Mouse (Mus musculus) forebrain, embryonic 13.5 days (tissue): ENCODE data around the gene Urb2. TPM values are rescaled to one million over a fixed set of nuclear protein-coding genes. Genes with fewer than 3 reads are reported as not detected.
A peak's percentile ranks its signal among the peaks of the same experiment; 100 is the strongest.
"Not testable (repeated sequence)": the region's sequence is repeated elsewhere in the genome, so short reads cannot be mapped to it uniquely, and the experiment has no call there.

ENCODE experiments used
- ATAC-seq: fragments of 200-750 bp; cut with Nextera tagmentation; 2 replicates; pipeline ENCODE4 v1.8.0; 2017
- H3K27ac ChIP-seq: fragments of 300-500 bp; sonication (generic); 2 replicates; pipeline ENCODE4 v1.5.1; 2015; ENCODE audit warnings: inconsistent platforms, mild to moderate bottlenecking, moderate library complexity
- H3K27me3 ChIP-seq: fragments of 300-500 bp; sonication (generic); 2 replicates; pipeline ENCODE4 v1.6.1; 2015; ENCODE audit warnings: mild to moderate bottlenecking, inconsistent platforms
- H3K36me3 ChIP-seq: fragments of 300-500 bp; sonication (generic); 2 replicates; pipeline ENCODE4 v1.6.1; 2015; ENCODE audit warnings: mild to moderate bottlenecking, inconsistent platforms; ENCODE audit not compliant: poor library complexity, severe bottlenecking
- H3K4me1 ChIP-seq: fragments of 300-500 bp; sonication (generic); 2 replicates; pipeline ENCODE4 v1.6.1; 2015; ENCODE audit warnings: inconsistent platforms
- H3K4me2 ChIP-seq: fragments of 300-500 bp; sonication (generic); 2 replicates; pipeline ENCODE4 v1.6.1; 2015; ENCODE audit warnings: inconsistent platforms, mild to moderate bottlenecking, moderate library complexity
- H3K4me3 ChIP-seq: fragments of 300-500 bp; sonication (generic); 2 replicates; pipeline ENCODE4 v1.5.1; 2015; ENCODE audit warnings: mild to moderate bottlenecking, inconsistent platforms
- H3K9ac ChIP-seq: fragments of 300-500 bp; sonication (generic); 2 replicates; pipeline ENCODE4 v1.6.1; 2015; ENCODE audit warnings: mild to moderate bottlenecking, inconsistent platforms
- H3K9me3 ChIP-seq: fragments of 300-500 bp; sonication (generic); replicated peaks from 2 replicates; pipeline ENCODE4 v1.6.1; 2016; ENCODE audit warnings: inconsistent platforms
- whole genome bisulfite sequencing: fragments of 180-500 bp; shearing (Covaris S2); methylation state at CpG from one replicate; pipeline ENCODE4 v1.1.7; 2015; 5-methylcytosine and 5-hydroxymethylcytosine counted together
- polyA plus RNA-seq: library from polyadenylated mRNA; unstranded; fragments of >200 nt; fragmentation: Nextera tagmentation; extraction: Ambion mirVana; gene quantifications from 2 replicates; pipeline ENCODE4 v1.2.1, GENCODE M21; 2015

The Urb2 gene
- polyA plus RNA-seq, 1 experiment from 2014 or later: 3.2 TPM

DNA sequence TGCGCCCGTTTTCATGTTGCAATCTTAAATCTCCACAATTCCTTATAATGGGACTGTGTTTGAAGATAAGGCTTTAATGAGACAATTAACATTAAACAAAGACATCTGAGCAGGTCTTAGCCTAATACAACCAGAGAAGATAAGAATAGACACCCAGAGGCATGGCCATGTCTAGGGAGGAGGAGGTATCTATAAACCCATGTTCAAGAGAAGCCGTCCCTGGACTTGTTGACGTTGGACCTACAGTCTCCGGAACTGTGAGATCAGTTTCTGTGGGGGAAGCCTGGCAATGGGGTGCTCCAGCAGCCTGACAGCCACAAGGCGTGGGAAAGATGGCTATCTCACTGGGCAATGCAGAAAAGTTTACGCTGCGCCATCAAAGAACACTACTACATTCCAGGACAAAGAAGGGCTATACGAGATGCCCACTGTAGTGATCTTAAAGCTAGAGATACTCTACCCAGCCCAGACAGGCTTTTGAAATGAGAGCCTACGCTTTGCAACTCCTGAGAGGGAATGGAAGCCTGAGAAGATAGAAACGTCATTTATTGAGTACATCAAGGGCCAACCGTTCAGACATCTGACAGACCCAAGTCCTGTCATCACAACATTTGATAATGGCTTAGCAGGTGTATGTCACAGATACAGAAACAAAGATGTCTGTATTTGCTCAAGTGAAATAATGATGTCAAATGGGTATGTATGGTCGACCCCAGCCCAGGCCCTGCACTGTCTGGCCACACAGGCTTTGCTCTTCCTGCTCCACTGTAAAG lies 30.8 kb upstream of the Urb2 start:
- no peaks in the 10 kb centered on the region for H3K4me1 ChIP-seq
- H3K36me3 ChIP-seq: peaks cover 10% of the 10 kb centered on the region
- no peak overlapping the region for H3K4me2 ChIP-seq
- no peak overlapping the region for H3K4me3 ChIP-seq
- H3K9ac ChIP-seq: no peak overlapping the region
- H3K9me3 ChIP-seq: no peaks in the 10 kb centered on the region
- ATAC-seq: no peak
- H3K27ac ChIP-seq: no peak overlapping the region
- WGBS: 90% methylated on average over 13 of the region's 13 CpGs
- H3K27me3 ChIP-seq: no peaks in the 10 kb centered on the region

DNA sequence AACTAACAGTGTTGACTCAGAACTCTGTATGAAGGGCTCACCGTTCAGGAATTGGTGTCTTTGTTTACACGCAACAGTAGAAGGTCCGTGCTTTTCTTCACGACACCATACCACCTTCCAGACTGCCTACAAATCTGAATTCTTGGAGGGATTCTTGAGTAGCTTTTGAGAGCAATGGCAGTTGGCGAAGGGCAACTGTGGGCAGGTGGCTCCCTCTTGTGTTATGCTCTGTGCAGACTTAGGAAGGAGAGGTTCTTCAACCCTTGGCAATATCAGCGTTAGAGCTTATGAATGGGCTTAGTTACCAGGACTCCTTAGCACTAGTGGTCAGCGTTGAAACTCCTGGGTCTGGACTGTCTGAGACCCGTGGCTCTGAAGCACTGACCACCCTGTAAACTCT lies 28.7 kb upstream of the Urb2 start:
- Histone ChIP-seq H3K9me3 (no peaks in the 10 kb centered on the region), H3K4me1 (no peaks in the 10 kb centered on the region), H3K27ac (no peak overlapping the region), H3K27me3 (no peaks in the 10 kb centered on the region), H3K9ac (no peak overlapping the region), H3K4me3 (no peak overlapping the region), H3K4me2 (no peak overlapping the region), H3K36me3 (peaks cover 28% of the 10 kb centered on the region)
- 83% methylated on average over 8 of the region's 8 CpGs for WGBS
- ATAC-seq: no peak

DNA sequence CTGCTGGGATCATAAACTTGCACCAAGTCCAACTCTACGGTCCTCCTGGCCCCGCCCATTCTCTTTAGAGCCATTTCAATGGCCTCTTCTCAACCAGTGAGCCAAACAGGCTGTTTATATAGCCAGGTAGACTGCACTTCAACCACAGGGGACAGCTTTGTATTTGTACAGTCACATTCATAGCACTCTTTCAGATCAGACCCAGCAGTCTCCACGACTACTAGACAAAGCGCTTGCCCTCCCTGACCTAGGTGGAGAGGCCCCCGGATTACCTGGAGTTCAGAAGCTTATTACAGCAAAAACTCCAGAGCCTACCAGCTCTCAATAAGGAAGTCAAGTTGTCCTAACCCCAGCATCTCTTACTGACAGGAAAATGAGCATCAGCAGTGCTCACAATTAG lies 27.7 kb upstream of the Urb2 start:
- Histone ChIP-seq H3K9me3 (no peaks in the 10 kb centered on the region), H3K27me3 (no peaks in the 10 kb centered on the region), H3K4me2 (no peak overlapping the region), H3K4me3 (no peak overlapping the region), H3K27ac (no peak overlapping the region), H3K9ac (no peak overlapping the region), H3K4me1 (no peaks in the 10 kb centered on the region), H3K36me3 (peaks cover 37% of the 10 kb centered on the region)
- 95% methylated on average over 5 of the region's 5 CpGs for WGBS
- ATAC-seq: no peak

DNA sequence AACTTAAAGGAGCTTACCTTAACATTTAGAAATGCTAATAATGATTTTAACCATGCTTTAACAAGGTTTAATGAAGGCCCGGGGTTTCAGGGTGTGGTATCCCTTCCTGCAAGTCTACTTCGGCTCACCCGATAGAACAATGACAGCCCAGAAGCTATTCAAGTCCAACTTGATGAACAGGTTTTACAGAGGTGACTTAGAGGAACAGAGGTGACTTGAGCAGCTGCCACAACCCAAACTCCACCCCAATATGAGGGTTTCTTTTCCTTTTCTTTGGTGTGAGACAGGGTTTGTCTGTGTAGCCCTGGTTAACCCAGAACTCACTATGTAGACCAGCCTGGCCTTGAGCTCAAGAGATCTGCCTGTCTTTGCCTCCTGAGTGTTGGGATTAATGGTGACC lies 27.3 kb upstream of the Urb2 start:
- ATAC-seq: no peak
- H3K4me3 ChIP-seq: no peak overlapping the region
- no peak overlapping the region for H3K4me2 ChIP-seq
- H3K9me3 ChIP-seq: no peaks in the 10 kb centered on the region
- H3K4me1 ChIP-seq: no peaks in the 10 kb centered on the region
- no peaks in the 10 kb centered on the region for H3K27me3 ChIP-seq
- H3K36me3 ChIP-seq: peaks cover 39% of the 10 kb centered on the region
- no peak overlapping the region for H3K9ac ChIP-seq
- WGBS: 88% methylated on average over 3 of the region's 3 CpGs
- H3K27ac ChIP-seq: no peak overlapping the region

DNA sequence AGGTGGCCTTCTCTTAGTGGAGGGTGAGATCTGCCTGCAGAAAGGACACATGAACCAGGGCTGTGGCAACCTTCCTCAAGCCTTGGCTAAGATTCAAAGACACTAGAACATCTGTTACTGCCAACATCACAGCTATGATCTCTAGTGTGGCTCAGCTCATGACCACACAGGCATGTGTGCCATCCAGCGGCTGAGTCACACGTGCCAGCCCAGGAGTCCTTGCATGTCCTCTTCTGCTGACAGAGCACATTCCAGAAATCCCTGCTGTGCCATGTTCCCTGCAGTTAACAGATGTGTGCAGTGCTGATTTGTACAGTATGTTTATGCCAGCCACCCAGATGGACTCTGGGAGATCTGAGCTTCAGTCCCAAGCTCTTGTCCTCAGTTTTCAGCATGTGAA lies 21.7 kb upstream of the Urb2 start:
- H3K27ac ChIP-seq: no peak overlapping the region
- no peak overlapping the region for H3K4me3 ChIP-seq
- H3K4me2 ChIP-seq: no peak overlapping the region
- 97% methylated on average over 2 of the region's 2 CpGs for WGBS
- peaks cover 78% of the 10 kb centered on the region for H3K36me3 ChIP-seq
- no peaks in the 10 kb centered on the region for H3K9me3 ChIP-seq
- no peaks in the 10 kb centered on the region for H3K27me3 ChIP-seq
- H3K4me1 ChIP-seq: no peaks in the 10 kb centered on the region
- no peak for ATAC-seq
- no peak overlapping the region for H3K9ac ChIP-seq

DNA sequence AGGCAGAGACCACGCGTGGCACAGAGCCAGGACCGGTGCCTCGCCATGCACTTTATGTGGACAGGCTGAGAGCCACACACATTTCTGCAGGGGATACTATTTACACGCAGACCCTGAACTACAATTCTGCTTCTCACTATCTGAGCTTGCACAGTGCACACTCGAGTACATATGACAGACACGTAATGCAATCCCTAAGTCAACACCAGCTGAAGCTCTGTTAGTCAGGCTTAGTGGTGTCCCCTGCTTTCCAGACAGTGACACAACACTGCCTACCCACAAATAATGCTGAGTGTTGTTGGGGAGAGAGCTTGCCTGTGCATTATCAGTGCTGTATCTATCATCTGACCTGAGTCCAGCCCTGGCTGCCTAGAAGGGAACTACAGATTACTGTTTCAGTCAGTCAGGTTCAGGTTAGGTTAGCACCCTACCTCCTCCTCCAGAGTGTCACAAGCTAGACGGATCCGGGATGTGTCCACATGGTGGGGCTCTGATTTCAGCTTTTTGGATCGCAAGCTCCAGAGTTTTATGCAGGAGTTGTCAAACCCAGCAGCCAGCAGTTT lies 18.7 kb upstream of the Urb2 start:
- Histone ChIP-seq H3K27ac (no peak overlapping the region), H3K4me1 (no peaks in the 10 kb centered on the region), H3K9ac (no peak overlapping the region), H3K9me3 (no peaks in the 10 kb centered on the region), H3K4me2 (no peak overlapping the region), H3K4me3 (no peak overlapping the region), H3K27me3 (no peaks in the 10 kb centered on the region), H3K36me3 (peaks cover 87% of the 10 kb centered on the region)
- WGBS: 95% methylated on average over 10 of the region's 10 CpGs
- ATAC-seq: no peak

DNA sequence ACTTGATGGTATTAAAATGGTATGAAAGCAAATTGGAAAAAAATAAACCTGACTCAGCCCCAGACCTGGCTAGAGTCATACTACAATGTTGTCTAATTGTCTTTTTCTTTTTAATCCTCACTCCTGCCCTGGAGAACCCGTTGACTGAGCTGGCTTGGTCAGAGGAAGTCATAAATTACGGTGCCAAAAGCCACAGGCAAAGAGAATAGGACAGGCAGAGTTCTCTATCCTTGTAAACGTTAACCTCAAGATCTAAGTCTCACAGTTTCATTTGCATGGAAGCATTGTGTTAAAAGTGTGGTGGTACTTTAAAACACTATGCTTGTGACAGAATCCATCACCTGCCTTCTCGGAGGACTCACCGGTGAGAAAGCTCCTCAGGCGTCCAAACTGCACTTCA lies 13.5 kb upstream of the Urb2 start:
- Histone ChIP-seq H3K27ac (no peak overlapping the region), H3K4me3 (no peak overlapping the region), H3K9me3 (no peaks in the 10 kb centered on the region), H3K9ac (no peak overlapping the region), H3K4me2 (no peak overlapping the region), H3K36me3 (peaks cover 68% of the 10 kb centered on the region), H3K27me3 (no peaks in the 10 kb centered on the region), H3K4me1 (no peaks in the 10 kb centered on the region)
- ATAC-seq: no peak
- WGBS: 89% methylated on average over 6 of the region's 6 CpGs

DNA sequence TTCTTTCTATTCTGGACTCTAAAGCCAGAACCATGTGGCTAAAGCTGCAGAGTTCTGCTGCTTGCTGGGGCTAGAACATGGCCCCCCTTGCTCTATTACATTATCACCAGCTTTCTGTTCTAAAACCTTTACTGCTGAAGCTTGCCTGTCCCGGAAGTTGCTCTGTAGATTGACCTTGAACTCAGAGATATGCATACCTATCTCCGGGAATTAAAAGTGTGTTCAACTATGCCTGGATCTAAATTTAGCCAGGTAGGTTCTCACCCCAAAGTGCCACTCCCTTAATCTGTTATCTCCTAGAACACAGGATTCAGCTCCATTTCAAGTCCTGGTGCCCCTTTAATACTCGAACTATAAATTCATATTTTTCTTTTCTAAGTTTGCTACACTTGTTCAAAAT lies 9.7 kb upstream of the Urb2 start:
- H3K27me3 ChIP-seq: no peaks in the 10 kb centered on the region
- H3K4me1 ChIP-seq: no peaks in the 10 kb centered on the region
- no peak overlapping the region for H3K9ac ChIP-seq
- H3K4me2 ChIP-seq: no peak overlapping the region
- no peak overlapping the region for H3K4me3 ChIP-seq
- peaks cover 30% of the 10 kb centered on the region for H3K36me3 ChIP-seq
- H3K9me3 ChIP-seq: no peaks in the 10 kb centered on the region
- 86% methylated on average over 3 of the region's 3 CpGs for WGBS
- no peak overlapping the region for H3K27ac ChIP-seq
- no peak for ATAC-seq

DNA sequence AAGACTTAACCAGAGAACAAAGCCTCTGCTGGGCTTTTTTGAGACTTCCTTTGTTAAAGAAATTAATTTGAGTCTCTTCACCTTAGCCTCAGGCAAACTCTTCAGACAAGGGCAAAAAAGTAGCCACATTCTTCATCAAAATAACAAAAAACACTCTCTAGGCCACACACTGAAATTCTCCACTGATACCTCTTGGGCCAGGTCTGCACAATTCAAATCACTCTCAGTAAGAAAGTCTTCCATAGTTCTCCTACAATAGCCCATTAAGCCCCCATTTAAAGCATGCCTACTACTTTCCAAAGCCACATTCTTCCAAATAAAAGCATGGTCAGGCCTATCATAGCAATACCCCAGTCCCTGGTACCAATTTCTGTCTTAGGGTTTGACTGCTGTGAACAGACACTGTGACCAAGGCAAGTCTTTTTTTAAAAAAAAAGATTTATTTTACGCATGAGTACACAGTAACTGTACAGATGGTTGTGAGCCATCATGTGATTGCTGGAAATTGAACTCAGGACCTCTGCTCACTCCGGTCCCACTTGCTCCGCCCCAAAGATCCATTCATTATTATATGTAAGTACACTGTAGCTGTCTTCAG lies 9.2 kb upstream of the Urb2 start:
- H3K27me3 ChIP-seq: no peaks in the 10 kb centered on the region
- H3K9ac ChIP-seq: no peak overlapping the region
- no peaks in the 10 kb centered on the region for H3K9me3 ChIP-seq
- H3K4me1 ChIP-seq: no peaks in the 10 kb centered on the region
- H3K4me2 ChIP-seq: no peak overlapping the region
- no peak for ATAC-seq
- no peak overlapping the region for H3K4me3 ChIP-seq
- peaks cover 25% of the 10 kb centered on the region for H3K36me3 ChIP-seq
- 96% methylated on average over 3 of the region's 3 CpGs for WGBS
- no peak overlapping the region for H3K27ac ChIP-seq

DNA sequence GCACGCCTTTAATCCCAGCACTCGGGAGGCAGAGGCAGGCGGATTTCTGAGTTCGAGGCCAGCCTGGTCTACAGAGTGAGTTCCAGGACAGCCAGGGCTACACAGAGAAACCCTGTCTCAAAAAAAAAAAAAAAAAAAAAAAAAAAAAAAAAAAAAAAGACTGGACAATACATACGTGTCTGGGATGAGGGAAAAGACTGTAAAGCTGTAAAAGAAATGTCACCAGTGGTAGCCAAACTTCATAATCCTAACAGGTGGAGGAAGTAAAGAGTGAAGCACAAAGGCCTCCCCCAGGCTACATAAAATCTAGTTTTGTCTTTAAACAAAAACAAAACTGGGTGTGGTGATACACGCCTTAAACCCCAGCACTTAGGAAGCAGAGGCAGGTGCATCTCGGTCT lies 7.0 kb upstream of the Urb2 start:
- not testable (repeated sequence) for H3K36me3 ChIP-seq, H3K9ac ChIP-seq, H3K4me1 ChIP-seq, H3K4me3 ChIP-seq, H3K9me3 ChIP-seq, ATAC-seq, H3K27ac ChIP-seq, H3K4me2 ChIP-seq, H3K27me3 ChIP-seq
- 91% methylated on average over 7 of the region's 7 CpGs for WGBS

DNA sequence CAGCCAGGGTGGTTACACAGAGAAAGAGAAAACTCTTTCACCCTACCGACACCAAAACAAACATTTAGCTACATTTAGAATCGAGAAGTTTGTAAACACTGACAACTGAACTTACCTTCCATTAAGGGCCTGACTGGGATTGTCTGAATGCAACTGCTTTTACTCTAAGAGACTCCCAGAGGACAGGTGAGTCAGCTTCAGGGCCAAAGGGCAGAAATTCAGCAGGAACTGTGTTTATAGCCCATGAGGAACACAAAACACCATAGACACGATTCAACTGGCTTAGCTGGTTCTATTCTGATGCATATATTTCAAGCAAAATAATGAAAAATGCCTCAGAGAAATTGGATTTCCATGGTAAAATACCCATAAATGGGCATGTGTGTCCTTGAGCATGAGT lies 6.6 kb upstream of the Urb2 start:
- no peak overlapping the region for H3K27ac ChIP-seq
- H3K4me2 ChIP-seq: no peak overlapping the region
- H3K4me1 ChIP-seq: peaks cover 12% of the 10 kb centered on the region
- no peaks in the 10 kb centered on the region for H3K27me3 ChIP-seq
- no peak overlapping the region for H3K9ac ChIP-seq
- no peak for ATAC-seq
- peaks cover under 1% of the 10 kb centered on the region; the same call in 1 of the 2 replicates for H3K36me3 ChIP-seq
- no peak overlapping the region for H3K4me3 ChIP-seq
- no peaks in the 10 kb centered on the region for H3K9me3 ChIP-seq
- WGBS: 90% methylated on average over 3 of the region's 3 CpGs

DNA sequence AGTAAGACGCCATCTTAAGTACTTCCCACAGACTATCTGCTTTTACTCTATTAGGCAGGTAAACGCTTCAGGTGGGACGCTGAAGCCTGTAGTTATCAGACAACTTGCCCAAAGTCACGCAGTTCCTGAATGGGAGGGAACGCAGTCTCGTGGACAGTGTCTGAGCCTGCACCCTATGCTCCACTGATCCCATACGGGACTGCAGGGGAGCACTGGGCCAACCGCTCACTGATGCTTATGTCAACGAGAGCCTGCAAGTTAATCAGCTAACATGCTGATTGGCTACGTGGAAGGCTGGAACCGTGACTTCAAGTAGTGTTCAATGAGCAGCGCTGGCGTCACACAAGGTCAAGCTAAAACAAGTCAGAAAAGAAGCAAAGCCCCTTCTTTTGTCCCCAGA lies 1.5 kb upstream of the Urb2 start:
- H3K36me3 ChIP-seq: peaks cover 8% of the 10 kb centered on the region
- no peaks in the 10 kb centered on the region for H3K27me3 ChIP-seq
- WGBS: 40% methylated on average over 13 of the region's 13 CpGs
- peak overlapping the region; percentile 81 for H3K9ac ChIP-seq
- H3K4me1 ChIP-seq: peaks cover 40% of the 10 kb centered on the region
- H3K4me2 ChIP-seq: peak overlapping the region; percentile 75
- no peaks in the 10 kb centered on the region for H3K9me3 ChIP-seq
- no peak overlapping the region for H3K27ac ChIP-seq
- ATAC-seq: no peak
- peak overlapping the region; percentile 86 for H3K4me3 ChIP-seq
